Mouse (Mus musculus) thymus, postnatal 25 days (tissue): Measurements from ENCODE around the gene Ppp1ca.

Source experiments
- DNase-seq: peaks from one replicate; pipeline ENCODE4 v3.0.0; 2022

Gene Ppp1ca

DNA sequence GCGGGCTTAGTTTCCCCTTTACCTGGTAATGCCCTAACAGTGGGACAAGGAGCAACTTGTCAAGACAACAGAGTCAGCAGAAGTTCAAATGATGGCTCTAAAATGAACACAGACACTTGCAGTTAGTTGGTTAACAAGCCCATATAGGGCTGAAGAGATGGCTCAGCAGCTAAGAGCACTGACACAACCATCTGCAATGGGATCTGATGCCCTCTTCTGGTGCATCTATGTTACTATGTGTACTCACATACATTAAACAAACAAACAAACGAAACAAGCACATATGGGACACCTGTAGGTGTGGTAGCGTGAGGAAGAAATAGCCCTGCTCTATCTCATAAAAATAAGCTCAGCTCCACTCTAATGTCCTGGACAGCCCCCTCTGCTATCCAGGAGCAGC, 50.6 kb downstream of the Ppp1ca start:
- DNase-seq, result no peak

GRCm38 (mm10) chr19:4244775-4245174, 52.9 kb downstream of the Ppp1ca start:
- DNase-seq, result no peak
